Mouse (Mus musculus): ENCODE data around the gene Cacna1c.
A peak's percentile ranks its signal among the peaks of the same experiment; 100 is the strongest.
"Not testable (repeated sequence)": the region's sequence is repeated elsewhere in the genome, so short reads cannot be mapped to it uniquely, and the experiment has no call there.

Cacna1c gene

DNA sequence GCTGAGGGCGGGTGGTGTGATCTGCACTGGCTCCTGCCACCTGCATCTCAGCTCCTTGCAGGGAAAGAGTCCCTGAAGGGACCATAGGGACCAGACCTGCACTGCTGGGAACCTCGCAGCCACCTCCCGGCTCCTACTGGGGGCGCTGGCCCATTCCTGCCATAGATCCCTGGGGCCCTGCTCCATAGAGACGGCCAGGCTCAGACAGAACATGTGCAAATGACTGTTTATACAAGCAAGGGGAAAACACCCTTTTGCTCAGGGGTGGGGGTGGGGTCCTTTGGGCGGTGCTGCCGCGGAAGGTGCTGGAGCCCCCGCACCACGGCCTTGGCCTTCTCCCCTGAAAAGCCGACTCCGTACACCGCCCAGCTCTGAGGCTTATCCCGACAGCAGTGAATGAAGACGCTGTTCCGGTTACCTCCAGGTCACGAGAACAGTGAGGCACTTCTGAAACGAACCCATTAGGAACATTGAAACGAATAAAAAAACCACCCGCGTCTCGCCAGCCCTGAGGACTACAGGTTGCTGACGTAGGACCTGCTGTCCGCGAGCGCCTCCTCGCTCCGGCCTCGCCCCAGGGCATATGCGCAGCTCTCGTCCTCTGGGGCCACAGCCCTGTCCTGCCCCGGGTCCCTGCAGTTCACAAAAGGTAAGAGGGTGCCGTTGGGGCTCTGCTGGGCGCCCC is 602.7 kb downstream of the Cacna1c start:
- DNase-seq (ENCODE audit: low spot score): peak; percentile 26

DNA sequence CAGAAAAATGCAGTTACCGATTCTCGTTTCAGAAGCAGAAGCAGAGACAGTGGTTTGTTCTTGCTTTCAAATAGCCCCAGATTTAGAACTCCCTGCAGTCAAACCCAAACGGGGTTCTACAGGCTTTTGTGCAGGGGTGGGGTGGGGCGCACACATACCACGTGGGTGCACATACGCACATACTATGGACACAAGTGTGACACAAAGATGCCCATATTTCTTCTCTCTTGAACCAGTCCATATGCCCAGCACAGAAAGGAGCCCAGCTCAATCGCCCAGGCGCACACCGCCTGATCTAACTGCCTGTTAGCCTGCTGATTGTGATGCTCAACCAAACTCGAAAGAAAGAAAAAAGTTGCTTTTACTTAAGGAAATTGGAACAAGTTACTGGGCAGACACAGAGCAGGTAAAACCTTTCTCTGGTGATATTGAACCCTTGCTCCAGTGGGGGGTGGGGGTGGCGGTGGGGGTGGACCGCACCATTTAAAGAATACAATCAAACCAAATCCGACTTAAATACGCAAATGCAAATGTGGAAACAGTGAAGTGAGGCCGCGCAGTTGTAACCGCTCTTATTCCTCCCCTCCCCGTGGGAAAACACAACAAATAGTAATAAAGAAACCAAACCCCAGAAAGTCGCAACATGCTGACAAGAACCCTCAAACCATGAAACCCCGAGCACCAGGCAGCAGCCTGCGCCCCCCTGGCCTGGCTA is 603.4 kb downstream of the Cacna1c start:
- DNase-seq (ENCODE audit: low spot score): no peak

DNA sequence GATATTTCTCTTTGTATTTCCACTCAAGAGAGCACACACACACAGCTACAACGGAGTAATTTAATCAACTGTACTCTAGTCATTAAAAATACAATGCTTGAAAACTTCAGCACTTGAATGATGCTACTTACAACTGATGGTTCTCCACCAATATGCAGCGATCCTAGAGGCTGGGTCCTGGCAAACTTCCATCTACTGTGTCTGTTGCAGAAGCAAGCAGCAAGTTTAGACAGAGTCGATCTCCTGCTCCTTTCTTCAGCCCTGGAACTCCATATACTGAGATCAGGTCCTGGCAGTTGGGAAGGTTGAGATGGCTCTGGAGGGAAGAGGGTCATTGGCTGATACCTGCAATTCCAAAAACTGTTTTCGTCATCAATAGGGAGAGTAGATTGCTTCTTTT is 617.5 kb downstream of the Cacna1c start:
- DNase-seq (ENCODE audit: low spot score): not testable (repeated sequence)

GRCm38 (mm10) chr6:118574351-118574750 is 621.9 kb downstream of the Cacna1c start:
- no peak for DNase-seq (ENCODE audit: low spot score)

DNA sequence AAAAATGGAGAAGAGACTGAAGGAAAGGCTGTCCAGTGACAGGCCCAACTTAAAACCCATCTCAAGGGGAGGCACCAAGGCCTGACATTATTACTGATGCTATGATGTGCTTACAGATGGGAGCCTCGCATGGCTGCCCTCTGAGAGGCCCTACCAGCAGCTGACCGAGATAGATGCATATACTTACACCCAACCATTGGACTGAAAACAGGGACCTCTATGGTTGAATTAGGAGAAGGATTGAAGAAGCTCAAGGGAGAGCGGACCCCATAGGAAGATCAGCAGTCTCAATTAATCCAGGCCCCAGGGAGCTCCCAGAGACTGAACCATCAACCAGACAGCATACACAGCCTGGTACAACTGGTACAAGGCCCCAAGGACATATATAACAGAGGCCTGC is 628.4 kb downstream of the Cacna1c start:
- DNase-seq (ENCODE audit: low spot score): no peak

- peak; percentile 93 for DNase-seq (ENCODE audit: low spot score)
Measured at GRCm38 (mm10) chr6:118561745-118562609, 634.2 kb downstream of the Cacna1c start, which contains the start of gene Ankrd26. Ankrd26 (minus strand) TSS chr6:118562226.

- DNase-seq (ENCODE audit: low spot score): no peak
Measured at GRCm38 (mm10) chr6:118561225-118561624, 635.0 kb downstream of the Cacna1c start.

DNA sequence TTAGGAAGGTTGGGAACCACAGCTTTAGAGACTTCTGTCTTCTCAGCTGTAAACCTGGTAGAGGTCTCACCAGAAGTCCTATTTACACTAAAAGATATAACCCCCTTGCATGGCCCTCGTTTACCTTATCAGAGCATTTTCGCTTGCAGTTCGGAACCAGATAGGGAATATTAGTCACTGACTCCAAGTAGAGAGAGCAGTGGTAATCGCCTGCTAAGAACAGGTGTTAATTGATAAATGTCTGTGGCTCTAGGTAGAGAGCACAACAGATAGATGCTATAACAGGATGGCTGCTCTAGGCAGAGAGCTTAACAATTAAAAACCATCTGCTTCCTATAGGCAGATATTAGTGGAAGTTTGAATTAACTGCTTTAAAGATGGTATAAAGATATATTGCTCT is 657.6 kb downstream of the Cacna1c start:
- DNase-seq (ENCODE audit: low spot score): no peak
